Mouse (Mus musculus): Measurements from ENCODE around the gene Hs3st6. TPM values are rescaled to one million over a fixed set of nuclear protein-coding genes. Genes with fewer than 3 reads are reported as not detected.
"Not testable (repeated sequence)": the region's sequence is repeated elsewhere in the genome, so short reads cannot be mapped to it uniquely, and the experiment has no call there.

Hs3st6 gene
- not detected in 2 replicates for polyA plus RNA-seq (2012; ENCODE audit: insufficient read depth, insufficient read length, low replicate concordance, missing spikeins)

DNA sequence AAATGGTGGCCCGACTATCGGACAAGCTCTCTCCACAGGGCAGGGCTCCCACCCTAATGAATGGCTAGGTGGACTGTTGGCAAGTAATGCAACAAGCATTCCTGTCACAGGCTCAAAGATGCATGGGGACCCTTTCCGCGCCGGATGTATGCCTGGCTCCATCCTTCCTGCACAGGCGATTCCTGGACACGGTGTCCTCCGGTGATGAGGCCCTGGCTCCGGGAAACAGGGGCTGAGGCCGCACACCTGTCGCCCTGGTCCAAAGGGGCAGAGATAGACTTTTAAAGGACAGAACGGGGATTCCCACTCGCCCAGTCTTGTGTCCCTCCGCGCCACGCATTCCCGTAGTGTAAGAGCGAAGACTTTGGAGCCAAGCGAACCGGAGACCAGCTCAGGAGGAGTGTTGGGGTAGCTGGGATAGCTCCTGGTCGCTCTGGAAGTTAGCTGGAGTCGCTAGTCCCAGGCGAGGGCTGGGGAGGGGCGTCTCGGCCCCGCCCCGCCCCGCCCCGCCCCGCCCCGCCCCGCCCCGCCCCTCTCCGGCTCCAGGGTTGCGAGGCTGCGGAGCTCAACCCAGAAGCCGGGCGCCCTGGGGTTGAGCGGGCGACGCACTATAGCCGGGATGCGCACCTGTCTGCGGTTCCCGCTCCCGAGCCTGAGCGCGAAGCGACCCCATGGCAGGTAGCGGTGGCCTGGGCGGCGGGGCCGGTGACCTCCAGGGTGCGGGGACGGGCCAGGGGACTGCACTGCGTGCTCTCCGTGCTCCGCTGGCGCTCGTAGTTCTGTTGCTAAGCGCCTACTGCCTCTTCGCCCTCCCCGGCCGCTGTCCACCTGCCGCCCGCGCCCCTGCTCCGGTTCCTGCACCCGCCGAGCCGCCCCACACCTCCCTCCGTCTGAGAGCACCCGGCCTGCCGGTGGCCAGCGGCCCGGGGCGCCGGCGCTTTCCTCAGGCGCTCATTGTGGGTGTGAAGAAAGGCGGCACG lies at the start of gene Hs3st6:
TSS of gene Hs3st6 (plus strand) at position 574 of the 980 bp plus-strand sequence.
- under 1% methylated on average over 81 of the region's 82 CpGs for WGBS
- Histone ChIP-seq H3K4me3 (ENCODE audit: insufficient read depth, low read depth, low read length) (peak within 1 kb of the TSS; percentile 36), H3K27ac (ENCODE audit: insufficient read depth, low read depth, low read length) (no peak within 1 kb of the TSS), H3K4me1 (ENCODE audit: control insufficient read depth, insufficient read depth, low read length) (peaks cover 11% of the 10 kb centered on the region)
- no peak for TF ChIP-seq POLR2A (IDR thresholded peaks at IDR 0.05; ENCODE audit: insufficient read depth, low read depth, low read length)
- no peak for TF ChIP-seq CTCF (IDR thresholded peaks at IDR 0.05; ENCODE audit: insufficient read depth, low read depth, low read length)

DNA sequence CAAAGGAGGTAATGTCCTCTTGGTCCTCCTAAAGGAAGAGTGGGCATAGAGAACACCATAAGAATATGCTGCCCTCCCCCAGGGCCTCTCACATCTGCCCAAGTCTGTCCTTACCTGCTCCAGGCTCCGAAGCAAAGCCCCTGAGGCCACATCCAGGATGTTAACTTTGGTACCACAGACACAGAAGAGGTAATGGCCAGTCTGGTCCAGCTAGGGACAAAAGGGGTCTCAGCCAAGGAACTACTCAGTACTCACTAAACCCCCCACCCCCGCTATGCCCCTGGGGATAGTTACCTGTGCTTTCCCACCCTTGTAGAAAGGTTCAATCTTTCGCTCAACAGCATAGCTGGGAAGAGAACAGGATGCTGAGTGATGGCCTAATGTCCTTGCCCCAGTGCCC lies 47.0 kb upstream of the Hs3st6 start:
- TF ChIP-seq CTCF (IDR thresholded peaks at IDR 0.05; ENCODE audit: insufficient read depth, low read depth, low read length) (no peak), POLR2A (IDR thresholded peaks at IDR 0.05; ENCODE audit: insufficient read depth, low read depth, low read length) (no peak)
- 98% methylated on average over 3 of the region's 3 CpGs for WGBS

DNA sequence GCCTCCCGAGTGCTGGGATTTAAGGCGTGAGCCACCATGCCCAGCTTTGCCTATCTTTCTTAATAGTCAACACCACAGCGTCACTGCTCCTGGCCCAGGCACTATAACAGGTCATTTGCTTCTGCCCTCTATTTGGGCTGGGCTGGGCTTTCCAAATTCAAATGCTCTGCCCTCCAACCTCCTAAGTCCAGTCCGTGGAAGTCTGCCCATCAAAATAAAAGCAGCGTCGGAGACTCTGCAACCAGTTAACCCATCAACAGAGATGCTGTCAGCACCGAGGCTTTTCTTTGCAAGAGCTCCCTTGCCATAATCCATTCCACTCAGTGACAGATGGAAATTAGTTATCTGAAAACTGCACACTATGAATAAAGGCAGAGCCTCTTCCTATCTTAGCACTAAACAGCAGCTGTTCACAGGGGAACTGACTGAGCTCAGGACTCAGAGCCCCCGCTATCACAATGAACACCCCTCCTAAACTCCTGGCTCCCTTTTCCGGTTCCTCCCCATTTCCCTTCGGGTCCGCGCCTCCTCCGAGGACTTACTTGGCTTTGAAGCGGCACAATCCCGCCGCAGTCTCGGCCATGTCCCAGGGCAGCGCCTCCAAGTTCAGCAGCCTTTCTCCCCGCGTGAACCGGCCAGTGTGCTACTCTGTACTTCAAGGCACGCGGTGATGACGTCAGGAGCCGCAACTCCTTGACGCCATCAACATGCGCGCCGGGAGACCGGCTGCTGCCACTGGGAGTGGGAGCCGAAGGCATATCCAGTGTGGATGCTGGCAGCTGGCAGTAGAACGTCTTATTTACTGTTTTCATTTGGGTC lies 45.6 kb upstream of the Hs3st6 start, which contains the start of gene Tbl3:
TSS of gene Tbl3 (minus strand) at position 679 of the 819 bp plus-strand sequence.
- Histone ChIP-seq H3K4me1 (ENCODE audit: control insufficient read depth, insufficient read depth, low read length) (peaks cover 6% of the 10 kb centered on the region; the same call in 1 of the 2 replicates), H3K4me3 (ENCODE audit: insufficient read depth, low read depth, low read length) (peak within 1 kb of the TSS; percentile 96), H3K27ac (ENCODE audit: insufficient read depth, low read depth, low read length) (peak within 1 kb of the TSS; percentile 25)
- TF ChIP-seq CTCF (IDR thresholded peaks at IDR 0.05; ENCODE audit: insufficient read depth, low read depth, low read length) (no peak), POLR2A (IDR thresholded peaks at IDR 0.05; ENCODE audit: insufficient read depth, low read depth, low read length) (peak; percentile 86; the same call in 1 of the 2 replicates)
- 3% methylated on average over 32 of the region's 32 CpGs for WGBS

More for the DNA sequence above, 47.0 kb upstream of the Hs3st6 start:
- no peak overlapping the region for H3K4me3 ChIP-seq (ENCODE audit: insufficient read depth, low read depth, low read length)
- H3K27ac ChIP-seq (ENCODE audit: insufficient read depth, low read depth, low read length) = no peak overlapping the region
- peaks cover 6% of the 10 kb centered on the region; the same call in 1 of the 2 replicates for H3K4me1 ChIP-seq (ENCODE audit: control insufficient read depth, insufficient read depth, low read length)

DNA sequence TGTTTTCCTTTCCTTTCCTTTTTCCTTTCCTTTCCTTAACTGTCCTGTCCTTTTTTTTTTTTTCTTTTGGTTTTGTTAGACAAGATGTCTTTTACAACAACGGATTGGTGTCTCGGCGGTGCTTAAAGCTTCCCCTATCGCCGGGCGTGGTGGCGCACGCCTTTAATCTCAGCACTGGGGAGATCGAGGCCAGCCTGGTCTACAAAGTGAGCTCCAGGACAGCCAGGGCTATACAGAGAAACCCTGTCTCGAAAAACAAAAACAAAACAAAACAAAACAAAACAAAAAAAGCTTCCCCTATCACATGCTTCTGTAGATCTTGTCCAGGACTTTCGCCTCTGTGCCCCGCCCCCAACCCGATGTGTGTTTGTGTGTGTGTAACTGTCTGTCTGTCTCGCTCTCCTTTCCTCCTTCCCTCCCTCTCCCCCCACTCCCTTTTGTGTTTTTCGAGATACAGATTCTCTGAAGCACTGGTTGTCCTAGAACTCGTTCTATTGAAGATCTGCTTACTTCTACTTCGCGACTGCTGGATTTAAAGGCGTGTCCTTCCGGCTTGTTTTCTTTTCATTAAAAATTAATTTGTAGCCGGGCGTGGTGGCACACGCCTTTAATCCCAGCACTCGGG lies 44.9 kb upstream of the Hs3st6 start:
- TF ChIP-seq POLR2A (IDR thresholded peaks at IDR 0.05; ENCODE audit: insufficient read depth, low read depth, low read length) (no peak), CTCF (IDR thresholded peaks at IDR 0.05; ENCODE audit: insufficient read depth, low read depth, low read length) (no peak)
- peak overlapping the region; percentile 96 for H3K4me3 ChIP-seq (ENCODE audit: insufficient read depth, low read depth, low read length)
- peaks cover 6% of the 10 kb centered on the region; the same call in 1 of the 2 replicates for H3K4me1 ChIP-seq (ENCODE audit: control insufficient read depth, insufficient read depth, low read length)
- 3% methylated on average over 24 of the region's 24 CpGs for WGBS
- peak overlapping the region; percentile 25 for H3K27ac ChIP-seq (ENCODE audit: insufficient read depth, low read depth, low read length)

DNA sequence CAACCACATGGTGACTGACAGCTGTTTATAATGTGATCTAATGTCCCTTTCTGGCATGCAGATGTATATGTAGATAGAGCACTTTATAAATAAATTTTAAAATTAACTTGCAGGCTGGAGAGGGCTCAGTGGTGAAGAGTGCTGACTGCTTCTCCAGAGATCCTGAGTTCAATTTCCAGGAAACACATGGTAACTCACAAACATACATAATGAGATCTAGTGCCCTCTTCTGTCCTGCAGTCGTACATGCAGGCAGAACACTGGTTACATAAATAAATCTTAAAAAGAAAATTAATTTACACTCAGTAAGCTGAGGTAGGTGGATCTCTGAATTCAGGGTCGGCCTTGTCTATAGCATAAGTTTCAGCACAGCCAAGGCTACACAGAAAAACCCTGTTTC lies 44.1 kb upstream of the Hs3st6 start:
- no peak for TF ChIP-seq POLR2A (IDR thresholded peaks at IDR 0.05; ENCODE audit: insufficient read depth, low read depth, low read length)
- TF ChIP-seq CTCF (IDR thresholded peaks at IDR 0.05; ENCODE audit: insufficient read depth, low read depth, low read length) = no peak
- WGBS = 29% methylated on average over 2 of the region's 2 CpGs
- H3K27ac ChIP-seq (ENCODE audit: insufficient read depth, low read depth, low read length) = no peak overlapping the region
- H3K4me1 ChIP-seq (ENCODE audit: control insufficient read depth, insufficient read depth, low read length) = peaks cover 6% of the 10 kb centered on the region; the same call in 1 of the 2 replicates
- no peak overlapping the region for H3K4me3 ChIP-seq (ENCODE audit: insufficient read depth, low read depth, low read length)

DNA sequence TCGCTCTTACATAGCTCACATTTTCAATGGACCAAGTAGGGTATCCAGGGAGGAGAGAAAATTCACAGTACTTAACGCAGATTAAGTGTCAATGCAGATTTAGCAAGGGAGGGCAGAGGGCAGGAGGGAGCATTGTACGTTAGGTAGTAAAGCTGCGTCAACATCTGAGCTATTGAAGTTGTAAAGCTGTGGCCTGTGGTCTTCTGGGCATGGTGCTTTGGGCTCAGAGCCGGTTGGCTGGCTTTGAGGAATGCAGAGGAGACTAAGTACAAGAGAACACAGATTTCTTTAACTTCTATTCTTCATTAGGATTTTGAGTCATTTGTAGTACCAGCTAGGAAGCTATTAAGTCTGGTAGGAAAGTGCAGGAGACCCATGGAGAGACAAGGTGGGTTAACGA lies 37.2 kb upstream of the Hs3st6 start:
- WGBS = 58% methylated on average over 6 of the region's 6 CpGs
- Histone ChIP-seq H3K4me3 (ENCODE audit: insufficient read depth, low read depth, low read length) (no peak overlapping the region), H3K27ac (ENCODE audit: insufficient read depth, low read depth, low read length) (no peak overlapping the region), H3K4me1 (ENCODE audit: control insufficient read depth, insufficient read depth, low read length) (no peaks in the 10 kb centered on the region)
- TF ChIP-seq CTCF (IDR thresholded peaks at IDR 0.05; ENCODE audit: insufficient read depth, low read depth, low read length) = no peak
- no peak for TF ChIP-seq POLR2A (IDR thresholded peaks at IDR 0.05; ENCODE audit: insufficient read depth, low read depth, low read length)

DNA sequence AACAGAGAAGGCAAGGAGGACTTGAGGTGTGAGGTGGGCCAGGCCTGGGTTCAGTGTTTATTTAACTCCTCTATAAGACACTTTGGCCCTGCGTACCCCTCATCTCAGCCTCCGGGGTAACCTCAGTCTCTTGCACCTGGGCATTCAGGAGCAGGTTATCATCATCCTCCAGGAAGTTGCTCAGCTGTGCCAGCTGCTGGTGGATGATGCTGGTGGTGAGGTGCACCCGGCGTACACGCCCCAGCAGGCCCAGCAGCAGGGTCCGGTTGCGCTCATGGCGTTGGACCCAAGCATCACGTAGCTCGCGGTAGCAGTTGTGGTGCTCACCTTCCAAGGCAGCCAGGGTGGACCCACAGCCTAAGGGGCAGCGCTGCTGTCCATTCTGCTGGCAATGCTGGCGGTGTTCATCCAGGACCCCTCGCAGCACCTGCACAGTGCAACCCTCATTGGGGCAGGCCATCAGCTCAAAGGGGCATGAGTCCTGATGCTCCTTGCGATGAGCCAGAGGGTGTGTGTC lies 36.6 kb upstream of the Hs3st6 start:
- no peak overlapping the region for H3K4me3 ChIP-seq (ENCODE audit: insufficient read depth, low read depth, low read length)
- 93% methylated on average over 15 of the region's 15 CpGs for WGBS
- TF ChIP-seq POLR2A (IDR thresholded peaks at IDR 0.05; ENCODE audit: insufficient read depth, low read depth, low read length) (no peak), CTCF (IDR thresholded peaks at IDR 0.05; ENCODE audit: insufficient read depth, low read depth, low read length) (no peak)
- H3K4me1 ChIP-seq (ENCODE audit: control insufficient read depth, insufficient read depth, low read length) = peaks cover 2% of the 10 kb centered on the region
- no peak overlapping the region for H3K27ac ChIP-seq (ENCODE audit: insufficient read depth, low read depth, low read length)

DNA sequence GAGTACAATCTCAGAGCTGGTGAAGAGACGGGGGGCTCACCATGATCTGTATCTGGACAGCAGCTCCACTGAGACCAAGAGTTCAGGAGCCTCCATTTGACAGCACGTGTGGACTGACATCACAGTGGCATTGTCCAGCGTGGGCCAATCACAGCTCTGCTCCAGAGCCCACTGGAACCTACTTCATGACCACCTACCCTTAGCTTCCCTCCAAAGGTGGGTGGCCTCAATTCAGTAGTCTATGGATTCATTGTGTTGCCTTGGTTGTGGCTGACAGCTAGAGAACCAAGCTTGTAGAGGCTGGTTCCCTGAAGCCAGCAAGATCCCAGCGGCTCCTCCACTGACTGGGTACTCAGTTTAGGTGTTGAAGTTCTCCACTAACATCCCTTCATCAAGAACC lies 34.8 kb upstream of the Hs3st6 start, which contains the start of the genes Rnf151 and Rps2:
TSS of gene Rnf151 (minus strand) at position 121 of the 400 bp plus-strand sequence.
TSS of gene Rps2 (plus strand) at position 174 of the 400 bp plus-strand sequence.
- H3K4me1 ChIP-seq (ENCODE audit: control insufficient read depth, insufficient read depth, low read length) = peaks cover 10% of the 10 kb centered on the region
- H3K4me3 ChIP-seq (ENCODE audit: insufficient read depth, low read depth, low read length) = no peak within 1 kb of the TSS
- H3K27ac ChIP-seq (ENCODE audit: insufficient read depth, low read depth, low read length) = no peak within 1 kb of the TSS
- 85% methylated on average over 4 of the region's 4 CpGs for WGBS
- TF ChIP-seq CTCF (IDR thresholded peaks at IDR 0.05; ENCODE audit: insufficient read depth, low read depth, low read length) (no peak), POLR2A (IDR thresholded peaks at IDR 0.05; ENCODE audit: insufficient read depth, low read depth, low read length) (no peak)

DNA sequence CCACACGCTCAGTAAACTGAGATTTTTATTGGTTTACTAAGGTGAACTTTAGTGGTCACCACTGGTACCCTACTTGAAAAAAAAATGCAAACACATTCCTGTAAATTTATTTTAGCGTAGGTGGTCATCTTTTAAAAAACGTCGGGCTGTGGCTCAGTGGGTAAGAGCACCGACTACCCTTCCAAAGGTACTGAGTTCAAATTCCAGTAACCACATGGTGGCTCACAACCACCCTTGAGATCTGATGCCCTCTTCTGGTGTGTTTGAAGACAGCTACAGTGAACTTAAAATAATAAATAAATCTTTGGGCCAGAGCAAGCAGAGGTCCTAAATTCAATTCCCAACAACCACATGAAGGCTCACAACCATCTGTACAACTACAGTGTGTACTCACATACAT lies 33.9 kb upstream of the Hs3st6 start:
- Histone ChIP-seq H3K4me1 (ENCODE audit: control insufficient read depth, insufficient read depth, low read length) (peaks cover 10% of the 10 kb centered on the region), H3K4me3 (ENCODE audit: insufficient read depth, low read depth, low read length) (peak overlapping the region; percentile 97; the same call in 1 of the 2 replicates)
- H3K27ac ChIP-seq (ENCODE audit: insufficient read depth, low read depth, low read length) = not testable (repeated sequence)
- WGBS = 65% methylated on average over 5 of the region's 5 CpGs
